Mouse (Mus musculus): Measurements from ENCODE around the gene Gnptab.
"Not testable (repeated sequence)": the region's sequence is repeated elsewhere in the genome, so short reads cannot be mapped to it uniquely, and the experiment has no call there.

The Gnptab gene

DNA sequence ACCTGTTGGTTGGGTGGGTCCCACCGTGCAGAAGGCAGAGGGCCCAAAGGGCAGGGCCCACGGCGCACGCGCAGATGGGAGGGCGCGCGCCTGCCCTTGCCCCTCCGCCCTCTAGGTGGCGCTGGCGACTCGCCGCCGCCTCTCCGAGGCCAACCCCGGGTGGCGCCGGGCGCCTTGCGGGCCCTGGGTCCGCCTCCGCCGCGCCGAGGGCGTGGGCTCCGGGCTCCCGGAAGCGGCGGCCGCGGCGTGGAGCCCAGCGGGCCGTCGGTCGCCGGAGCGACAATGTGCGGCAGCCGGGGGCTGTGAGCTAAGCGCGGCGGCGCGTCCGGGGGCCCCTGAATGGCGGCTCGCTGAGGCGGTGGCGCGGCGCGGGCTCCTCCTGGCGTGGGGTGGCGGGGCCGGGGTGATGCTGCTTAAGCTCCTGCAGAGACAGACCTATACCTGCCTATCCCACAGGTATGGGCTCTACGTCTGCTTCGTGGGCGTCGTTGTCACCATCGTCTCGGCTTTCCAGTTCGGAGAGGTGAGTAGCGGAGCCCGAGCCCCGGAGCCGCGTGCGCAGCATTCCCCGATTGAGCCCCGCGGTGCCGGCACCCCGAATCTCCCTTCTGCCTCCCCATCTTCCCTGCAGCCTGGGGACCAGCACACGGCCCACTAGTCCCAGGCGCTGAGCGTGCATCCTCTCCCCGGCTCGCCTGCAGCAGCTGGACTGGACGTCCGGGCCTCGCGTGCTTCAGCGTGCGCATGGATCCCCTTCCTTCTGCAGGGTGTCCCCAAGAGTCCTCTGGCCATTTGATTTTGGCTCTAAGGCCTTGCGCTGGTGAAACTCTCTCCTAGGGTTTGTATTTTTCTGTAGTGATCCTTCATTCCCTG lies at the start of gene Gnptab, which contains the start of gene Dram1:
Gnptab (plus strand) TSS at position 120 of the 873 bp plus-strand sequence.
Dram1 (minus strand) TSS at position 68 of the 873 bp plus-strand sequence.
- peak; percentile 94 for DNase-seq

DNA sequence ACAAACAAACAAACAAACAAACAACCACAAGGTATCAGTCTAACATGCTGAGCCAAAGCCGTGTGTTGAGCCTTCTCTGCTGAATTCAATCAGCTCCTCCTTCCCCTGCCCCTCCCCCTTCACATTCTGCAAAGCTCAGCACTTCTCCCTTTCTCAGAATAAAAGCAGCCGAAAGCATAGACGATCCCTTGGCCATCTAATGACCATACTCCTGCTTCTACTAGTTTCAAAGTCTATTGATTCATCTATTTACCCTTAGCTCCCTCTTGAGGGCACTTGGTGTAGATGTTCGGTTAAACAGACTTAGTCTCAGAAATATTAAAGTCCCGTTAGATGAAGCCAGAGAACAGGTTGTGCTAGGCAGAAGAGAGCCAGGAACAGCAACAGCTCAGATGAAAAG lies 48.2 kb upstream of the Gnptab start:
- DNase-seq: no peak

DNA sequence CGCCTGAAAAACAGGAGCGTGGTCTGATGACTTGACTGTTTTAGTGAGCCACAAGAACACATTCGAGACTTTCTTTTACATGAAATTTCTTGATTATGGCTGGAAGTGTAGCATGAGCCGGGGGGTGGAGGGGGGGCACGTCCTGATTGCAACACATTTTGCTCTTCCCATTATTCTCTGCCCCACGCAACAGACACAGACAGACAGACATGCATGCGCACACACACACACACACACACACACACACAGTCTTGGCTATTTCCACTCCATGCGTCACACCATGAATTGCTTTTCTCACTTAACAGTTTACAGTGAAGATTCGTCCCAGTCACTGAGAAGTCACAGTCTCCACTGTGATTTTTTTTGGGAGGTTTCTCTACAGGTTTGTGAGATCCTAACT lies 38.3 kb upstream of the Gnptab start:
- no peak for DNase-seq

DNA sequence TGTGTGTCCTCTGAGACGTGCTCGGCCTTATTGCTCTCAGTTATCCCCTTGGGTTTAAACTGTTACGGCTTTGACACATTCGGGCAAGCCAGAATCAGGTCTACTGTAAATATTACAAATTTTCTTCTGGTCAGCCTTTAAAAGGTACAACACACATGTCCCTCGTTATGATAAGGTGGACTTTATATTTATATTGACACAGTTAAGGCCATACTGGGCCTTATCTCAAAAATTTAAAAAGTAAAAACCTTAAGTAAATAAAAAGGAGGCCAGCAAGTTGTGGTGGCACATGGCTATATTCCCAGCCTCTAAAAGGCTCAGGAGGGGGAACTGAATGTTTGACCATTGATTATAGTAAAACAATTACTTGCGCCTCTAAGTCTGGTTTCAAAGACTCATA lies 37.6 kb upstream of the Gnptab start:
- DNase-seq: no peak

DNA sequence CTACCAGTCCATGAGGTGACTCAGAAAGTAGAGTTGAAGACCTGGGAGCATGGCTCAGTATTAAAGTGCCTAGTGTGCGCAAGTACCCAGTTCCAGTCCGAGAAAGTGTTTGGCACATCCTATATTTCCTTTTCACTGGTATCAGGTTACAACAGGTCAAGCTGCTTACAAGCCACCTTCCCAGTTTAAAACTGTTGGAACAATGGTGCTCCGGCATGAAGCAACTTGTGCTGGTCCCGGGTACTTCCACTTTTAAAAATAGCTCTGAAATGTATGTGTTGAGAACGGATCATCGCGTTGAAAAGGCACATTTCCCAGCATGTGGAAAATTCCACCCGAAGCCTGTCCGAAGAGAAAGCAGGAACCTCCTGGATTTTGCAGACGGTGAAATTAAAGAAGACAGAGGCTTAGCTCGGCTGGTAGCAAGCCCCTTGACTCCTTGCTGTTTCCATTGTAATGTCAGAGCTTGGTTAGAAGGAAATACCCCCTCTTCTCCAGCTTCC lies 33.0 kb upstream of the Gnptab start:
- DNase-seq: no peak

DNA sequence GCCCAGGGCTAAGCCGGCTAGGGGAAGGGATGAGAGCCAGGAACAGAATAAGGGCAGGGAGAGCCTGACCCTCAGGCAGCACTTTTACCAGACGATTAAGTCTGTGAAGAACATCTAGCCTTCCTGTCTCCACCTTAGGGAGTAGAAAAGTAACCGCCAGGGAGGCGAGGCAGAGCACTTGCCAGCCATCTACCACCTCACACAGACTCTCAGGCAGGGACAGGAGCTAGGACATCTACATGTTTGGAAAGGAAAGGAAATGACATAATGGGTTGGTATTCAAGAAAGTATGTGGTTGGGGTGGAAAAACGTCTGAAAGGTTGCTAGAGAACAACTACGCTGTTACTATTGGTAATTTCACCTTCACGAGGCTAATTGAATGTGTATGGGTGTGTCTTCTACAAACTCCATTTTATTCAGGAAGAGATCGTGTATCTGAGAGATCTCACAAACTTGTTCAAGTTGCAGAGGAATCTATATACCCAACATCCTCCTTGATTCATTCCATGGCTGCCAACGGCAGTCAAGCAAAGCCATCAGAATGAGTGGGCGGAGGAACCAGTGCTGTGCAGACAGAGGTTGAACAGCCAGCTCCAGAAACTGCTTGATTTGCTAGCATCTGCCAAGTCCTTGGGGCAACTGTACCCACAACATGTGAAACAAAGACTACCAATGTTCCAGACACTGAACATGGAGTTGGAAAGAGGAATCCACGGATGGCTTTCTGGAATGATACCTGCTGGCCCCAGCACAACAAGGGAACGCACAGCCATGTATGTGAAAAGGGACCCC lies 32.3 kb upstream of the Gnptab start:
- no peak for DNase-seq

DNA sequence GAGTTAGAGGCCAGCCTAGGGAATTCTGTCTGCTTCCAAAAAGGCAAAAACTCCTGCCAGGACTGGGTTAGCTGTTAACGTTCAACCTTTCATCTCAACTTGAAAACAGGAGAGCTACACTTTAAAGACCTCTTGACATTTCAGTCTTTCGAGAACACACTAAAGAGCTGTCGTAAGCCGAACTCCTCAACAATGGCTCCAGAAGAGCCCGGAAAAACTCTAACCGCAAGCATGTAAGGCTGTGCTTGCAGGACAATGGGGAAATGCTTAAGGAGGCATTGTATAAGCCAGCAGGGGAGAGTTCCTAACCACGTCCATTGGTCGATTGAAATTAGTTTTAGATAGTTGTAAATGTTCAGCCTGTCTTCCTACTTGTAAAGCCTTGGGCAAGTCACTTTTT lies 29.1 kb upstream of the Gnptab start:
- no peak for DNase-seq

DNA sequence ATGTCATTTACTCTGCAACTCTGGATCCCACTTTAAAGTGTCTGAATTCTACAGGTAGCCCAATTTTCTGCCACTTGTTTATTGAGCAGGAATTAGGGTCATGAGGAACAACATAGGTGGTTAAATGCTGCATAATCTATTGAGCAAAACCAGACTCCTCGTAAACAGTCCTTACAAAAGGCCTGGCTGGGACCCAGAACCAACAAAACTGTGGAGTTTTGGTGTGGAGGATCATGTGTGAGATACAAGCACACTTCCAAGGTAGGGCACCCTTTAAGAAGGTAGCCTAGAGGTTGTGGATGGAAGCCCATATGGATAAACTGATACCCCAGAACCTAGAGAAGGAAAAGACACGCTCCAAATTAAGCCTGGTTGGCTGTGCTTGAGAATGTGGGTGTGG lies 28.2 kb upstream of the Gnptab start:
- no peak for DNase-seq

DNA sequence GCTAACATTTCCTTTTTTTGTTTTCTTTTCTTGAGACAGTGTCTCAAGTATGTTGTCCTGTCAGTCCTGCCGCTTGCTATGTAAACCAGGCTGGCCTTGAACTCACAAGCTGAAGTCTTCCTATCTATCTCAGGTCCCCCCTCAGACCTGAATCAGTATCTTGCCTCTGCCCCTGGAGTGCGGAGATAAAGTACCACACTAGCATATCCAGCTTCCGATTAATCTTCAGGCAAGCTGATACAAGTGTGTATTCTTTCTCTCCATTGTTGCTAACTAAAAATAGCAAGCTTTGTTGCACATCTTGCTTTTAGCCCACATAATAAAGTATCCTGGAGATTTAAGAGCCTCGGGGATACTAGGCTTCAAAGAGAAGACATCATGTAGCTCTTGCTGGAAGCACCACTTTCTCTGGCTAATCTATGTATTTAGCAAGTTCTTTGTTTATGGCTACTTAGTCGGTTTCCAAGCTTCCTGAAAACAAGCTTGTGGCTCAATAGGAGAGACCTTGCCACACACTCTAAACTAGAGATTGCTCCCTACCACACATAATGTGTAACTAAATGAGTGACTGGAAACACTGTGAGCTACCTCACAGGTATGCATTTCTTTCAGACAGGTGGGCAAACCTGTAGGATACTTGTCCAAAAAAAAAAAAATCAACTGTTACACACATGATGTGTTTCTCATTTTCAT lies 27.4 kb upstream of the Gnptab start:
- DNase-seq: no peak

DNA sequence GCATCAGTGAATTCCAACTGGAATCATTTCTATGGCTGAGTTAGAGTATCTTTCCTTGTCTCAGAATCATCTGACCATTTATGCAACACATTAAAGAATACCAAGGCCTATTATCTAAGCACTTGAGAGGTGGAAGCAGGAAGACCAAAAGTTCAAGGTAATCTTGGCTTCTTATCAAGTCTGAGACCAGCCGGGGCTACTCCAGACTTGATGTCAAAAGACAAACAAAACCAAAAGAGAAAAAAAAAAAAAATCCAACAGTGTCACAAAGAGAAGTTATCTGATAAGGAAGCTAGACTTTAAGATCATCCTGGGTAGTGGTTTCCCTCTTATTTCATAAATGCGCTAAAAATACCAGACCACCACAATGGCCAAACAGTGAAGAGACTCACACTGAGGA lies 26.4 kb upstream of the Gnptab start:
- DNase-seq: no peak

DNA sequence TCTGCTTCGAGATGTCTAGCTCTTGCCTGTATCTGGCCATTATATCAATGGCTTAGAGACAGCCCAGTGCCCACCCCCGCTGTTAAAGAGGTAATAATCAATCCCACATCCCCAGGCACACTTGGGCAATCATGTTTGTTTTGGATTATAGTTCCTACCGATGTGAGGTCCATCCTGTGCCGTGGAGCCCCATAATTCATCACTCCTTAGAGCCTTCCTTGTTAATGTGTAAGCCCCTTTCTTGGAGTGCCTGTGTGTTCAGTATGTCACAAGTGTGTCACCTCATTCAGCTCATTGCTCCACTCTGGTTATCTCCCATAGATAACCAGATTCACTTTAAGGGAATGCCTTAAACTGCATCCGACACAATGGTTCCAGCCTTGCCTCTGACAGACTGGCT lies 24.3 kb upstream of the Gnptab start:
- DNase-seq: no peak

DNA sequence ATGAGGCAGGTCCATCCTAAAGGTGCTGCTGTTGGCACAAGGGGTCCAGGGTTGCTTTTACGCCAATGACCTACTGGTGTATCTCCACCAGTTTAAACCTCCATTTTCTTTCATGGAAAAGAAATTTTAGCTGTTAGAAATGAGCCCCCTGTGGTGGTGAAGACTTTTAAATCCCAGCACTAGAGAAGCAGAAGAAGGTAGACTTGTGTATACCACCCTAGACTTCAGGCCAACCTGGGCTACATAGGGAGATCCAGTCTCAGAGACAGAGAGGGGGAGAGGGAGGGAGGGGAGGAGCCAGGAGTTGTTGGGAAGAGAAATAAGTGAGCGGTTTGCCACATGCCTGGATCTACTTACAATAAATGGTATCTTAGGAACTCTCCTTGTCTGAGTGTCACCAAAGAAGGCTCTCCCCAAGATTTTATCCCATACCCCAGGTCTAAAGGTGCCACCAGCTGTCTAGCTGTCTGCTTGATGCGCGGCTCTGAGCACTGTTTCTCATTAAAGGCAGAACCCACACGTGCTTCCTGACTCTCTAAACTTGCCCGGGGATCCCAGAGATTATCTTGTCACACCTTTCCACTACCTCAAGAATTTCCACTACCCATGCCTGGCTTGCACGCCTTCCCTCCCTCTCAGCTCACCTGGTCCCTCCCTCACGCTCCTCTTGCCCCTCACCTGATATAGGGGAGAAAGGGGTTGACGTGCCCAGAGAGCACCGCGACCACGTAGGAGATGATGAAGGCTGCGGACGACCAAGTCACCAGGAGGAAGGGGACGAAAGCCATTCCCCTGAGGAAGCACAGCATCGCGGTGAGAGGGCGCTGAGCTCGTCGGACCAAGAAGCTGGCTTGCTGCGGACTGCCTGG lies 22.6 kb upstream of the Gnptab start:
- DNase-seq: no peak

DNA sequence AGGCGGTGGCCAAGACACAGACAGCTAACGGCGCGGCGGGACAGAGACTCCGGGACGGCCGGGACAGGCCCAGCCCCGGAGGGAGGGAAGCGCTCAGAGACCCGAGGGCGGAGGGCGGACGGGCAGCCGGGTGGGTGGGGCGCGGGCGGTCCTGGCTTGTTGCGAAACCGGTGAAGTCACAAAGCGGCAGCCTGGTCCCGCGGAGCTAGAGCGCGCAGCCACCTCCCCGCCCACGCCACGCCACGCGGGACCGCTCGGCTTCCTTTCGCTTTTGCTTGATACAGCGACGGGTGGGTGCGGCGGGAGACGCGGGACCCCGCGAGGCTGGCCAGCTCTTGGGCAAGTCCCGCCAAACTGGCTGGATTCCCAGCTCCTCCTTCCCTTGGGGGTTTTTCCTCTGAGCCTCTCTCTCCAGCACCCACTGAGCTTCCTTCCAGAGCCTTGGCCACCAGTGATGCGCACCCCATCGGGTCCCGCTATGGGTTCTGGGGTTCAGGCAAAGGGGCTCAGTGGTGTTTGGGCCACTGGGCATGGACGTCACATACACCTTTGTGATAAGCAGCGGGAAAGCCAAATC lies 21.9 kb upstream of the Gnptab start:
- peak; percentile 27 to 63 for DNase-seq

DNA sequence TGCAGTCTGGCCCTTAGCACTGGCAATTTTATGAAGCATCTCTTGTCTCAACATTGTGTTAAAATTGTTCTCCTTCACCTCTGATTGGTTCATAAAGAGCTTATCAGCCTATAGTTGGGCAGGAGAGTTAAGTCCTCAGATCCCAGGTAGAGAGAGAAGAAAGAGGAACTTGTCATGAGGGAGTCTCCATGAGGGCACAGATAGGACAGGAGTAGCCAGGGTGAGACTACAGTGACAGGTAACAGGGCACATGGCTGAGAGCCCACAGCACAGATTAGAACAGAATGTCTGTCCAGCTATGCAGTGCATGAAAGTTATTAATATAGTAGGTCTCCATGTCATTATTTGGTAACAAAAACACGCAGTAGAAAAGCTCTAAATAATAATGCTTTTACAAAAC lies 16.7 kb upstream of the Gnptab start:
- no peak for DNase-seq

DNA sequence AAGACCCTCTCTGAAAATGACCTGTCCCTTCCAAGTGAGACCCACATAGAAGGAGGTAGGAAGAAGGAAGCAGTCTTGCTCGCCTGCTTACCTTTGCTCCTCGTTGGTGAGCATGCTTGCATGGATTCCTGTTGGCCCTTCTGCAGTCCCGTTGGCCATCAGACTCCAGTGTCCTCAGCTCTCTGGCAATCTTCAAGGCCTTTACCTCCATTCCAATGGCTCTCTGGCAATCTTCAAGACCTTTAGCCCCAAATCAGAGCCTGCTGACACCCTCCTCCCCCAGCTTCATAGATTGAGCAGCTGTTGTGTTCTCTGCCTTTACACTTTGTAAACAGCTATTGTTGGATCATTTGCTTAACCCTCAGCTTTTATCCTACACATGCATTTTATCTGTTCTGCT lies 14.7 kb upstream of the Gnptab start:
- no peak for DNase-seq

DNA sequence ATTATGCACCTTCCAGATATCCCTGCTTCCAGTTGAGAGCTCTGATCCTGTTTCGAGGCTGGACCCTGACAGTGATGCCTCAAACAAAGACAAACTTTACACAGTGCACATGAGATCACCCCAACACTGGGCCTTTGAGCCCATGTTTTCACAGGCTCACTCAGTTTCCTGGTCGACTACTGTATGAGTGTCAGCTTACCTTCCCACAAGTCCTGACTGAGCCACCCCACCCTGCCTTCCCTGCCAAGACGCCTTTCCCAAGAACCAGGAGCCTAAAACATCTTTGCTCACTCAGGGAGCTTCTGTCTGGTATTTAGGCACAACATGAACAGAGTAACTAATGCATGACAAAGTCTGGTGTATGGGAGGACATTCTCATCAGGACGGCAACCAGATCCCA lies 9.7 kb upstream of the Gnptab start:
- DNase-seq: no peak

DNA sequence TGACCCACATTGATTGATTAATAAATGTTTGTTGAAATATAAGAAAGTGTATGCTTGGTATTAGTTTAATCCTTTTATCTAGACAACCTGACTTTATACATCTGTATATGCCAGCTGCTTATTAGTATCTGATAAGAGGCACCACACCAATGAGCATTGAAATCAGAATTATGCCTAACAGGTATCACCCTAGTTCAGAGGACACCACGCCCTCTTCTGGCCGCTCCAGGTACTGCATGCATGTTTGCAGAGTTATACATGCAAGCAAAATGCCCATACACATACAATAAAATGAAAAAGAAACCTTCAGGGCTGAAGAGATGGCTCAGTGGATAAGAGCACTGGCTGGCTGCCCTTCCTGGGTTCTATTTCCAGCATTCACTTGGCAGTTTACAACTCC lies 7.1 kb upstream of the Gnptab start:
- peak in 1 of 2 experiments; percentile 31 for DNase-seq

DNA sequence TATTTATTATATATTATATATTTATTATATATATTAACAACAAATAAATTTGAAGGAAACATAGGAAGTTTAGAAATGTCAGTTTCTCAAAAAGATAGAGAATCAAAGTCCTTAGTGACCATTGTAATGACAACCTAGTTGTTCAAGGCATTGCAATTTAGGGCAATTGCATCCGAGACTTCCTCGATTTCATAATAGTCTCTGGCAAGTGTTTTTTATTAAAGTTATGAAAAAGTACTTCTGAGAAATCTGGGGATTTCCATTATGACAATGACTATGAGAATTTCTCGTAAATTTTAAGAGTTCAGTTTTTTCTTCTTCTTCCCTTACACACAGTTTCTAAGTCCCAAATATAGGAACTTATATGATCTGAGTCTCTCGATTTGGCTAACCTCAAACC lies 6.5 kb upstream of the Gnptab start:
- DNase-seq: no peak

DNA sequence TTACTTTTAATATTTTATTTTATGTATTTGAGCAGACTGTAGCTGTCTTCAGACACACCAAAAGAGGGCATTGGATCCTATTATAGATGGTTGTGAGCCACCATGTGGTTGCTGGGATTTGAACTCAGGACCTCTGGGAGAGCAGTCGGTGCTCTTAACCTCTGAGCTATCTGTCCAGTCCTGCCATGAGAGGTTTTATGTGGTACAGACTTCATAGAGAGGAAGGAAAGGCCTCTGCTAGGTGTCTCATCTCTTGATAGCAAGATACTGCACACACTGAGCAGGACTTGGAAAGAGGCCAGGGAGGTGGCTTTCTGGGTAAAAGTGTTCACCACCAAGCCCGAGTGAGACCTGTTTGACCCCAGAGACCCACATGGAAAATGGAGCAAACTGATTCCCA lies 6.0 kb upstream of the Gnptab start:
- not testable (repeated sequence) for DNase-seq

DNA sequence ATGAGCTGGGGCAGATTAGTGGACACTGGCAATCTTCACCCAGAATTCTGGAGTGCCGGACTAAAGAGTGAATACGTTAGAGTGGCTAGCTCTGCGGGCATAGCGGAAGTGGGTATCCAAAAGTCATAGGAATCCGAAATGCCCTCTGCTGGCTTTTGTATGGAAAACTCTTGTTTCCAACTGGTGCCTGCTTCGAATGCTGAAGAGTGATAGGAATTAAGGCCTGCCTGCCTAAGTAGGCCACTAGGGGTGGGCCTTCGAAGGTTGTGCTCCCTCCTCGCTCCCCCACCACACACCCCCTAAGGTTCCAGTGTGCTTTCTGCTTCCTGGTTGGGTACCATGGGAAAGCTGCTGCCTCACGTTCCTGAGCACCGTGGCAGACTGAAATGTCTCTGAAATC lies 3.9 kb upstream of the Gnptab start:
- DNase-seq: no peak

DNA sequence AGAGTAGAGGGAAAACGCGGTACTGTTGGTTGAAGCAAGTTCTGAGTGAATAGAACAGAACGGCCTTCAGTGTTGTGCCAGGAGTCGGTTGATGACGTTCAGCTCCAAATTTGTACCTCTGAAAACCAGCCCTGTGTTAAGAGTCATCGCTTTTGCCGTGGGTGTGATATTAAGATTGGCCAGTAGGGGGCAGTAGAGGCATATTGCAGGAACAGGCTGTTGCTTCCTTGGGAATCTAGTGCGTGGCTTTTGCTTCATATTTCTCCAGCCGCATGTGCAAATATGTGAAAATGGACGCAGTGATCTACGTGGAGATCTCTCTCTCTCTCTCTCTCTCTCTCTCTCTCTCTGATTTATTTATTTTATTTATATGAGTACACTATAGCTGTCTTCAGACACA lies 2.2 kb upstream of the Gnptab start:
- DNase-seq: peak; percentile 92 to 95

DNA sequence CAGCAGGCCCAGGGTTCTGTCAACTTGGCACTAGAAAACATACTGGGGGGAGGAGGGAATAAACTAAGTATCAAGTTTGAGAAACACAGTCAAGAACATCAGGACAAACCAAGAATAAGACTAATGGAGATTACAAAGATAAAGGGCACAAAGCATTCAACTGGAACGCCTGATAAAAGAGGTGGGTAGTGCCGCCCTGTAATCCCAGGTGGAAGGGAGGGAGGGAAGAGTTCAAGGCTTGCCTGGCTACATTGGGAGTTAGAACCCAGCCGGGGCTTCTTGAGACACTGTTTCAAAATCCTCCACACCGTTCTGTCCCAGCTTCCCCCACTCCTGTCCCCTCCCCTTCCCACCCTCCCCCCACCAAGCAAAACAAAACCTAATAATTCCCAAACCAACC lies 1.3 kb upstream of the Gnptab start:
- no peak for DNase-seq

Data from cerebellum, postnatal 25 days (tissue).